Mouse (Mus musculus) skeletal muscle tissue, adult 2 months (tissue): Measurements from ENCODE around the gene Sult1b1.
"Not testable (repeated sequence)": the region's sequence is repeated elsewhere in the genome, so short reads cannot be mapped to it uniquely, and the experiment has no call there.

Experiments used
- DNase-seq: peaks from one replicate; pipeline ENCODE4 v3.0.0-alpha.2; 2012; ENCODE audit warnings: low read depth, low spot score

Gene Sult1b1

GRCm38 (mm10) chr5:87538111-87538510 lies at the start of gene Sult1b1:
Gene Sult1b1, minus strand, starts transcription at chr5:87538195.
- no peak for DNase-seq

- DNase-seq: no peak
These were observed 42.4 kb upstream of the Sult1b1 start for GRCm38 (mm10) chr5:87580389-87580788.

DNA sequence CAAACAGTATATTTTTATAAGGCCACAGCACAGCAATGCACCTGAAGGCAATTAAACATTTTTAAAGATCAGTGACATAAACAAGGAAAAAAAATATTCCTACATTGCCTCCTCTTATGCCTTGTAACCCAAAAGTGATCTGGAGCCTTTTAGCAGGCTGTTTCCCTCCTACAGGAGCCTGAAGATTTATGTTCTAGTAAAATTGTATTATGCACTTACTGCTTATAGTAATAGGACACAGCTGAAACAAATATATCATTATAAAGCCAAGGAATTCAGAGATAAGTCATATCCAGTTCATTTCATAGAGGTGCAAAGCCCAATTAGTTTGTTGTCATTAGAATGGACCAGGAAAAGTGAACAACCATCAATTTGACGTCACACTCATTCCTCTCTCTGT lies 36.2 kb upstream of the Sult1b1 start:
- DNase-seq: no peak

DNA sequence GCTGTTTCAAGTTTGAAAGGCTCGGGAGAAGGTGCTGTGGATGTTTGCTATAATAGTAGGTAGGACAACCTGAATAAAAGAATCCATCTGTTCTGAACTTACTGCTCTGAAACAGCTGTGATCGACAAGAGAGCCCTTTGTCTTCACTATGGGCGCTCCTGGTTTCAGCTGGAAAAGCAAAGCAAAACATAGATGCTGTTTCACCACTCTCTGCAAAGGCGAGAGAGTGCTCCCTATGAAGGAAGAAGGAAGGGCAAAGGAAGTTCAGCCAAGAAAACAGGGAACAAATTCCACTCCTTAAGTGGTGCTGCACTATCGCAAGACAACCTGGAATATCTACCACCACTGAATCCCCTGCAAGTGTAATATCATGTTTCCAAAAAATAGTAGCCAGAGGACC lies 35.5 kb upstream of the Sult1b1 start:
- peak; percentile 4 for DNase-seq

- peak; percentile 10 for DNase-seq
These were observed 34.8 kb upstream of the Sult1b1 start for GRCm38 (mm10) chr5:87572781-87573180.

DNA sequence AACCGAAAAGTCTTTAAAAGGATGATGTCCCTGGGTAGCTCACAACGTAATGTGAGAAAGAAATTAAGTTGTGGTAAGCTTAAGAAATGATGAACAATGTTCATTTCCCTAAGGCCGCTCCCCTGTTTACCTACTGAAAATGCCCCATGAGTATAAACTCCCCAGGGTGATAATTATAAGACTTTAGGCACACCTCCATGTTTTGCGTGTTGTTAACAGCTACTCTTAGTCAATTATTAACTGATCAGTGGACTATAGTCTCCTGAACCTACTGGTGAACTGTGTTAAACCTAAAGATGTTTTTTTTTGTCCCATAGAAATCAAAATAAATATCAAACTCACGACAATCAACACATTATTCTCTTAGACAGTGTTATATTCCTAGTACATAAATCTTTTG lies 30.9 kb upstream of the Sult1b1 start, which contains the start of gene Sult1d1:
Gene Sult1d1, minus strand, starts transcription at position 183 of the 400 bp plus-strand sequence.
- DNase-seq: no peak

DNA sequence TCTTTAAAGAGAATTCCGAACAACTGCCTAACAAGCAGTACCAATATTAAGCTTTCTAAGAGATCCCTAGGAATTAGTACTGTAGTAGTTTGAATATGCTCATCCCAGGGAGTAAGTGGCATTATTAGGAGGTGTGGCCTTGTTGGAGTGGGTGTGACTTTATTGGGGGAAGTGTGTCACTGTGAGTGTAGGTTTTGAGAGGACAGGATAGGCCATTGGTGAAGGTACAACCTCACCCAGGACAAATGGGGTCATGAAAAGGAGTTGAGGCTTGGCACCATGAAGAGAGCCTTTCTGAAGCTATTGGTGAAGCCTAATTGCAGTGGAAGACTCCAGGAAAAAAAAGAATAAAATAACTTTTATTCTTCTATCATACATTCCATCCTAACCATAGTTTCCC lies 29.3 kb upstream of the Sult1b1 start:
- no peak for DNase-seq

DNA sequence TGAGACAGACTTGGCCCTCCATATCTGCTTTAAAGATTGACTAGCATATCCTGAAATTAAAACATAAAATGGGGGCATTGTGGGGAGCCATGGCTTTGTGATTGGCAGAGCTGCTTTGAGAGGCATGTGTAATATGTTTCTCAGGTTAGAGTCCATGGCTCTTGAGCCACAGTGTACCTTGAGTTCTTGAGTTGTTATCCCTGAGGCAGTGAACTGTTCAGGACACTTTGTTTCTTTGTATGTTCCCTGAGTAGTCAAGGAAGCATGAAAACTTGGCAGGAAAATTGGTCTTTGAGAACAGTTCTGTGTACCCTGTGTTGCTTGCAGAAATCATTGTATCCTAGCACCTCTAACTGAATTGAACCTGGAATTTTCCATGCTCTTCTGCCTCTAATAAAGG lies 25.0 kb upstream of the Sult1b1 start:
- DNase-seq: no peak

GRCm38 (mm10) chr5:87562526-87562925 lies 24.5 kb upstream of the Sult1b1 start:
- DNase-seq: no peak

GRCm38 (mm10) chr5:87560145-87560544 lies 22.1 kb upstream of the Sult1b1 start:
- DNase-seq: no peak

DNA sequence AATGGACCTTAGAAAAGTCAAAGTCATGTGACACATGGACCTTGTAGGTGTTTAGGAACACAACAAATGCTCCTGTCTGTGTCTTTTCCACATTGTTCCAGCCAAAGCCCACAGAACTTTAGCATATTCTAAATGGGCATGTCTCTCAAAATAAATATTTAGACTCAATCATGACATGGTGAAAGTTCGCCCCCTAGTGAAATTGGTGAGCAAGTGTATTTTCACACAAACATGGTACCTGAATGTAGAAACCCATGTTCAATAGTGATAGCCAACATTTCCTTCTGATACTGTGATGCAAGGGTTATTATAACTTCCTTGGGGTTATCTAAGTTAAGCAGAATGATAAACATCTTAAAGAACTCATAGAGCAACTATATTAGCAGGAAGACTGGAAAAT lies 12.9 kb upstream of the Sult1b1 start:
- DNase-seq: no peak

DNA sequence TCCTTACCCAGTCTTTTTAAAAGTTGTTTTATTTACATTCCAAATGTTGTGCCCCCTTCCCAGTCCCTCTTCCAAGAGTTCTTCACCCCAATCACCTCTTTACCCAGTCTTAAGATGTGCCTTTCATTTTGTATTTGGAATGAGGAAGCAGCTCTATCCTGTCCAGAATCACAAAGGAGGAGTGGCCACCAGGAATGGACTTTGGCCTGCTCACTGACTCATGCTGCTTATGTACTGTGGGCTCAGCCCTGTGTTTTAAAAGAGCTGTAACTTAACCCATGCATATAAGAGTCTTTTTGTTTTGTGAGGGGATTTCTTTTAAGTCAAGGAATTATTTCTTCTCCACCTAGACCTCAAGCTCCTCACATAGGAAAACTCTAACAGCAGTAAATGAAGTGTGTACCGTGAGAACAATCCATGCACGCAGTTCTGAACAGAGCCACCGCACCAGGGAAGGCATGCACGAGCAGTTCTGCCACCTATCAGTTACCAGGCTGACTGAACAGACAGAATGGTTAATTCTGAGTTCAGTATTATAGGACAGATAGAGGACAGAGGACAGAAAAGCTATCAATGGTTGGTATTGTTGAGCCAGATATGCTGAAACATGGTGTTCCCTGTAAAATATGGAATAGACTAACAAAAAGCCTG lies 1.9 kb downstream of the Sult1b1 start:
- DNase-seq: no peak

DNA sequence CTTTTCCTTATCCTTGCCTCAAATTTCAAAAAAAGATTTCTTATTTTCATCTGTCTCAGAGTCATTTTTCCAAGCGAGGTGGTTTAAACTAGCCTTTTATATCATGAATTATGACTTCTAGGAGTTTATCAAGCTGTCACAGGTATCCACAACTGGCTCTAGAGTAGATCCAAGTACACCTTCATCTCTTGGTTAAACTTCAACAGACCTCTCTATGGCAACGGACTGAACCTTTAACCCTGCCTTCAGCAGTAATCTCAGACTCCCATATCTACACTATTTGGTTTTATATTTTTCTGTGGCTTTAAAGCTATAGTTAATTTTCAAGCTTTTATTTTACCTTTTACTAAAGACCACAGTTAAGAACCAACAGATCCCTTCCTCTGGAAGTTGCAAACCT lies 5.7 kb downstream of the Sult1b1 start:
- DNase-seq: no peak

DNA sequence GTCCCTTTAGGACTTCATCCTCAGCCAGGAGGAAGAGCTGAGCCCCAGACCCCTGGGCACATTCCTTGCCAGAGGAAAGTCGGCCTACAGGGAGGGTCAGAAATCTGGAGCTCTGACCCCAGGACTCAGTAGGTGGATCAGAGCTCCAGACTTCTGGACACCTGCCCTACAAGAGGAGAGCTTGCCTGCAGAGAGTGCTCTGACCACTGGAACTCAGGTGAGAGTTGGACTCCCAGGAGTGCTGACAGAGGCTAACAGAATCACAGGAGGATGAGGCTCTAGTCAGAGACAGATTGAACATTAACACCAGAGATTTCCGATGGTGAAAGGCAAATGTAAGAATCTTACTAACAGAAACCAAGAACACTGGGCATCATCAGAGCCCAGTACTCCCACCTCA lies 14.4 kb downstream of the Sult1b1 start:
- not testable (repeated sequence) for DNase-seq

DNA sequence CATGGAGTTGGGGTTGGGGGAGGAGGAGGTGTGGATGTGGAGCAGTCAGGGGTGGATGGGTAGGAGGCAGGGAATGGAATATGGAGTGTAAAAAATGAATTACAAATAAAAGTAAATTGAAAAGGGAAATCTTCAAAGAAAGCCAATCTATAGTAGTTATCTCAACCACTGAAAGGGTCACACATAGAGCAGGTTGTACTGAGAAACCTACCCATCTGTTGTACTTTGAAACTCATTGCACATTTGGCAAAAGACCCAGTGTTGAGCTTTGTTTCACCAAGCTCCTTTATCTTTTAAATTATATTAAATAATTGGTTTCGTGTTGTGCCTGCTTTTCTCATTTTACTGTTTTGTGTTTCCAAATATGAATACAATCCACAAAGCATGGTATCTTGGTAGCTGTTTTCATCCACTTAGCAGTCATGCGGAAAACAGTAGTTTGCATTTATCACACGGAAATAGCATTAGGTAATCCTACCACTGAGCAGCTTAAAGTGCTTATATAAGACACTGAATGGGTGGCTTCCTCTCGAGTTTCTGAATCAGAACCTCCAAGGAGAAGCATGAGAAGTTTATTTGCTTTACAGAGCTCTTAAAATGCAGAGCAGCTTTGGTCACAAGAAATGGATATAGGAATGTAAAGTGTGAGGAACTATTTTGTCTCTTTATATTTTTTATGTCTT lies 32.1 kb downstream of the Sult1b1 start:
- no peak for DNase-seq

GRCm38 (mm10) chr5:87502687-87503086 lies 35.3 kb downstream of the Sult1b1 start:
- DNase-seq: no peak

DNA sequence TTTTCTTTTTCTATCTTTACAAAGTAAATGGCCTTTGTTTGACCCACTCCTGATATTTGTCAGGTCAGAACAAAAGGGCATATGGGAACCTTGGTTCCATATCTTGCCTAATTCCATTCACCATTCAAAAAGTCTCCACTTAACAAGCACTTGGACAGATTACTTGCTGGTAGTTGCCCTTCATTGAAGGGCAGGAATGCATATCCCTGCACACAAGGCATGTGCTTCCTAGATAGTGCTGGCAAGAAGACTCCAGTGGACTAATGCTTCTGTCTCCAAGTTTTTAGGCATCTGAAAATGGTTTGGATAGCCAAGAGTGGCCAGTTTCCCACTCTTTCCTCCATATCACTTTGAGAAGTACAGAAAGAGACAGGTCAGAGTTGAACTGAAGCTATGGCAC lies 38.7 kb downstream of the Sult1b1 start:
- DNase-seq: peak; percentile 0

- peak; percentile 32 for DNase-seq
These were observed 39.1 kb downstream of the Sult1b1 start for GRCm38 (mm10) chr5:87498936-87499335.

DNA sequence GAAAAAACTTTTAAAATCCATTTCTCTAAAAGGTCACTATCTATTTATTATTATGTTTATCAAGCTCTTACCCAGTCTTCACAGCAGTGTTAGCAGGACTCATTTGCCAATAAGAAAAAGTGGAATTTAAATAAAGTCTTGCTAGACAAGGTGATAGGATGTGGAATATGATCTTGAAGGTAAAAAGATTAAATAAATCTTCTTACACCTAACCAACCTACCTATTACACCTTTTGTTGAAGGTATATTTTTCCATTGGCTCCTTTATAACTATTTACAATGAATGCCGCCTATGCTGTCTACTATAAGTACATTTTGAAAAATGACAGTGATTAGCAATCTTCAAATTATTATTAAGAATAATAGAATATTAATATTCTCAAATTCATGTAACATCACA lies 47.2 kb downstream of the Sult1b1 start, which contains the start of gene Ugt2a1:
Gene Ugt2a1, minus strand, starts transcription at position 101 of the 400 bp plus-strand sequence.
- no peak for DNase-seq

GRCm38 (mm10) chr5:87486706-87487105 lies 51.3 kb downstream of the Sult1b1 start, which contains the start of gene Gm43638:
Gene Gm43638, minus strand, starts transcription at chr5:87486806.
- DNase-seq: not testable (repeated sequence)

GRCm38 (mm10) chr5:87482160-87482559 lies 55.8 kb downstream of the Sult1b1 start, which contains the start of gene Ugt2a2:
Gene Ugt2a2, minus strand, starts transcription at chr5:87482260.
- DNase-seq: no peak
